Mouse (Mus musculus): ENCODE measurements around the gene Dusp27.

GRCm38 (mm10) chr1:166094462-166094861 lies 33.3 kb downstream of the Dusp27 start:
- TF ChIP-seq POLR2A (IDR thresholded peaks at IDR 0.05; ENCODE audit: low read depth, low read length) (no peak), CTCF (IDR thresholded peaks at IDR 0.05; ENCODE audit: extremely low read depth, insufficient read length, insufficient replicate concordance, low read depth, low read length) (no peak)

Data from small intestine, adult 2 months (tissue).